Mouse (Mus musculus): Measurements from ENCODE around the gene Kcna7.
A peak's percentile ranks its signal among the peaks of the same experiment; 100 is the strongest.

Gene Kcna7

GRCm38 (mm10) chr7:45426556-45426955, 21.1 kb downstream of the Kcna7 start:
- no peak for DNase-seq

- DNase-seq: no peak
These were observed 28.4 kb downstream of the Kcna7 start for GRCm38 (mm10) chr7:45433835-45434202.

GRCm38 (mm10) chr7:45434203-45435015, 29.0 kb downstream of the Kcna7 start, which contains the start of gene Gys1:
Gys1 (plus strand) TSS chr7:45434844.
- peak; percentile 99 for DNase-seq

GRCm38 (mm10) chr7:45435038-45435437, 29.6 kb downstream of the Kcna7 start:
- DNase-seq: peak; percentile 48

- DNase-seq: no peak
These were observed 31.0 kb downstream of the Kcna7 start for GRCm38 (mm10) chr7:45436444-45436843.

- peak; percentile 64 for DNase-seq
These were observed 31.6 kb downstream of the Kcna7 start for GRCm38 (mm10) chr7:45437046-45437445.

GRCm38 (mm10) chr7:45437521-45438276, 32.2 kb downstream of the Kcna7 start, which contains the start of gene Ruvbl2:
Ruvbl2 (minus strand) TSS chr7:45438096.
- peak; percentile 29 for DNase-seq

- DNase-seq: no peak
These were observed 38.3 kb downstream of the Kcna7 start for GRCm38 (mm10) chr7:45443526-45444420.

GRCm38 (mm10) chr7:45446589-45446988, 41.1 kb downstream of the Kcna7 start:
- DNase-seq: no peak

- peak; percentile 58 for DNase-seq
These were observed 42.0 kb downstream of the Kcna7 start for GRCm38 (mm10) chr7:45447325-45447990.

GRCm38 (mm10) chr7:45449974-45450373, 44.5 kb downstream of the Kcna7 start:
- DNase-seq: no peak

- DNase-seq: peak; percentile 89
These were observed 46.0 kb downstream of the Kcna7 start for GRCm38 (mm10) chr7:45451344-45451982.

GRCm38 (mm10) chr7:45454971-45455370, 49.5 kb downstream of the Kcna7 start:
- DNase-seq: no peak

GRCm38 (mm10) chr7:45455932-45456696, 50.7 kb downstream of the Kcna7 start:
- no peak for DNase-seq

- no peak for DNase-seq
These were observed 51.3 kb downstream of the Kcna7 start for GRCm38 (mm10) chr7:45456721-45457203.

GRCm38 (mm10) chr7:45457204-45458060, 52.0 kb downstream of the Kcna7 start:
- no peak for DNase-seq

- DNase-seq: peak; percentile 90
These were observed 53.5 kb downstream of the Kcna7 start for GRCm38 (mm10) chr7:45458748-45459563.

Measured in embryo, embryonic 11 days (tissue).